Mouse (Mus musculus): ENCODE measurements around the gene Akap6.
A peak's percentile ranks its signal among the peaks of the same experiment; 100 is the strongest.

Akap6 gene

GRCm38 (mm10) chr12:52847830-52848518 lies 148.8 kb downstream of the Akap6 start:
- DNase-seq (ENCODE audit: low spot score in 2 of 2), result no peak

DNA sequence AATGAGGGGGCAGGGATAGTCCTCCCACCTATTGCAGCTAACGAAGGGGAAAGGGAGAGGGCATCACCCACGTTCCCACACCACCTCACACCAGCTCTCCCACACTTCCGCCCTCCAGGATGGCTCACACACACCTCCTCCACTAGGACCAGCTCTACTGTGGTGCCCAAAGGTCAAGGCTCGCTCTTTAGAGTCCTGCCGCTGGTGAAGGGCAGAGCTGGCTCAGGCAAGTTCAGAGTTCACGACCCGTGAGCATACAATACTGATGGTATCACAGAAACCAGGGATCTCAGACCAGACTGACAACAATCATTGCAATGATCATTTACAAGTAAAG lies 149.3 kb downstream of the Akap6 start:
- DNase-seq (ENCODE audit: low spot score in 2 of 2), result no peak

- DNase-seq (ENCODE audit: low spot score in 2 of 2), result no peak
Measured at GRCm38 (mm10) chr12:52849297-52849696, 150.1 kb downstream of the Akap6 start.

GRCm38 (mm10) chr12:52850332-52851036 lies 151.3 kb downstream of the Akap6 start:
- peak; percentile 27 to 32 for DNase-seq (ENCODE audit: low spot score in 2 of 2)

DNA sequence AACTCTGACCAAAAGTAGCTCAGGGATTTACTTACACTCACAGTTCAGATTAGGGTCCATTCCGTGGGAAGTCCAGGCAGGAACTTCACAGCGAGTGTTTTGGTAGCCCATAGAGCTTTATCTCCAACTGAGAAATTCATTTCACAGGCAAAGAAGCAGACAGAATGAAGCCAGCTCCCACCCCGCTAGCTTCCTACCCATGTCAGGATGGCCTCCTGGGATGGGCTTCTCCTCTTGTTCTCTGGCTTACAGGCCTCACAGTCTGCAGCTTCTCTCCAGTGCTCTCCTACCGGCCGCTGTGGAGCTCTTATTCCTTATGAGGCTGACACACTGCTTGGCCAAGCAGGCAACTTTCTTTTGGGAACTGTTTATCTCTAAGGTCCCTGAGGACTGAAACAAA lies 152.0 kb downstream of the Akap6 start:
- DNase-seq (ENCODE audit: low spot score in 2 of 2), result no peak

DNA sequence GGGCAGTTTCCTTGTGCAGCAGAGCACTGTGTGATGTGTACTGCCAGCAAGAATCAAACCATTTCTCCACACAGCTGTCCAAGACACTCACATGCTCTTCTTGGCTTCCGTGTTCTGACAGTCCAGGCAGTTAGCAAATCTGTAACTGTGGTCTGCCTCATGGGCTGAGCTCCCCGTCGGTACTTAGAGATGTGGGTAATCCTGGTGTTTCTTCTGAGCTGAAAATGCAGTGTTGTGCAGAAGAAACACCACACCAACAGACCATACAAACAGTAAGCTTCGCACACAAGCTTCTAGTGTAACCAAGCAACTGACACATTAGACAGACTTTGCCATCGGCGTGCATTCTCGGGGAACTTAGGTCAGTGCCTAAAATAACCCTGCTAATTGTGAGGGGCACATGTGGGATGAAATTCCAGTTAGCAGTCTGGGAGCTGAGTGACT lies 155.1 kb downstream of the Akap6 start:
- DNase-seq (ENCODE audit: low spot score in 2 of 2), result no peak

DNA sequence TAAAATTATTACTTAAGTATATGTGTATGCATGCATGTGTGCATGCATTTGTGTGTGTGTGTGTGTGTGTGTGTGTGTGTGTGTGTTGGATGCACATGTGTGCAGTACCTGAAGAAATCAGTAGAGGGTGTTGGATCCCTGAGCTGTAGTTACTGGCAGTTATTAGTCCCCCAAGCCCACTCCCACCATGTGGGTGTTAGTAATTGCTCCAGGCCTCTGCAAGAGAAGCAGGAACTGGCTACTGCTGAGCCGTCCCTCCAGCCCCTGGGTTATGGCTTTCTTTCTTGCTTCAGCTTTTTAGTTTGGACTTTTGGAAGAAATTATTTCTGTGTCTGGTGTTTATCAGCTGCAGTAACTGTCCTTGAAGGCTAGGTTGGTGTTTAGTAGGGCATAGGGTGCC lies 156.9 kb downstream of the Akap6 start:
- no peak for DNase-seq (ENCODE audit: low spot score in 2 of 2)

DNA sequence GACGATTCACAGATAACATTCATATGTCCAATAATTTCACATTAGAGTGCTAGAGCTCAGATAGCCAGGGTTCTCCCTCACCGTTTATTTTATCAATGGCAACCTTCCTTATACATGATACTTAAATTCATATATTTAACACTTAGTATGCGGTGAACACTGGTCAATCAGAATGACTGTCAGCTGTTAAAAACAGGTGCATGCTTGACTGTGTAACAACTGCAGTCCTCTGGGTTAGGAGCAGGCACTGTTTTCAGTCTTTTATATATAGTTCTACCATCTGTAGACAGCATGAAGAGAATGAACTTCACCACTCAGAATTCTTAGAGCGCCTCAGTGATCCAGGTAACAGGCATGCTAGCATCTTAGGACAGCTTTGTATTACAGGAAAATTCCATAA lies 158.1 kb downstream of the Akap6 start:
- no peak for DNase-seq (ENCODE audit: low spot score in 2 of 2)

GRCm38 (mm10) chr12:52861922-52862321 lies 162.7 kb downstream of the Akap6 start:
- DNase-seq (ENCODE audit: low spot score in 2 of 2), result no peak

DNA sequence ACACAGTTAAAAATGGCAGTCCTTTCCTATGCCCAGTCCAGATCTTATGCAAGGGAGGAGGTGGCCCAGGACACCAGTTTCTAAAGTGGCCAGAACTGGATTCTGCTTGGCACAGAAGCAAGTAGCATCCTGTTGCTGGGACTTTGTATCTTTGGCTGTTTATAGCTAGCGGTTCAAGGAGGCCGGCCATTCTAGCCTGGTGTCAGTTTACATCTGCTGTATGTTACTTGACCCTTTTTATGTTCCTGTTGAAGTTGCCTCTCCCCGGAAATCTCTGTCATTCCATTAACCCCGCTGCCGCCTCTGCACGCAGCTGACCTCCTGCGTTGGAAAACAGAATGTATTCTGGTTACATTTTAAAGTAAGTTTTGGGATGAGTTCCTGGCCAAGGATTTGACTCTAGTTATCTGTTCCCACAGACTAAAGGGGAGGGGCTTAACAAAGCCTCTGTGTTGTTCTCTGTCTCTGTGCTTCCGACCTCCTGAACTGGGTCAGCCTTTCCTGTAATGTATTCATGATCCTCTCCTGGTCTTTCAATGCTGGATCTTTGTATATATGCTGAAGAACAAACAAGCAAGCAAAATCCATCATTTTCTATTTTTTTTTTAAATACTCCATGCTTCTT lies 168.9 kb downstream of the Akap6 start:
- no peak for DNase-seq (ENCODE audit: low spot score in 2 of 2)

GRCm38 (mm10) chr12:52871604-52872003 lies 172.4 kb downstream of the Akap6 start:
- no peak for DNase-seq (ENCODE audit: low spot score in 2 of 2)

- DNase-seq (ENCODE audit: low spot score in 2 of 2), result no peak
Measured at GRCm38 (mm10) chr12:52874332-52874923, 175.2 kb downstream of the Akap6 start.

DNA sequence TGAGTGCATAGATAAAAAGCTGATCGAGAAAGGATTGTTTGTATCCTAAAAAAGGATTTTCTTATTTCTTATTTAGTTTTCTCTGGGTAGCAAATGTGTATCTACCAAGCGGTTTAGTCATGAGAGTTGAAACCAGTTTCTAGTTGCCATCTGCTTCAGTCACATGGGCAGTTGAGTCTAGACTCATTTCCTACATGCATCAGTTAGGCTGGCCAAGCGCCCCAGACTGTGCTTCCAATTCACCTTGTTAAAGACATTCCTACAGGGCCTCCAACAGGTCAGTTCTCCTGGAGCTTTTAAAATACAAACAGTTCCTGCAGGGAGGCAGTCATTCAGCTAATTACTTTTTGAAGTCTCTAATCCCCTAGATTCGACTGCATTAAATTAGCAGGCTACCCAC lies 176.9 kb downstream of the Akap6 start:
- DNase-seq (ENCODE audit: low spot score in 2 of 2), result no peak

DNA sequence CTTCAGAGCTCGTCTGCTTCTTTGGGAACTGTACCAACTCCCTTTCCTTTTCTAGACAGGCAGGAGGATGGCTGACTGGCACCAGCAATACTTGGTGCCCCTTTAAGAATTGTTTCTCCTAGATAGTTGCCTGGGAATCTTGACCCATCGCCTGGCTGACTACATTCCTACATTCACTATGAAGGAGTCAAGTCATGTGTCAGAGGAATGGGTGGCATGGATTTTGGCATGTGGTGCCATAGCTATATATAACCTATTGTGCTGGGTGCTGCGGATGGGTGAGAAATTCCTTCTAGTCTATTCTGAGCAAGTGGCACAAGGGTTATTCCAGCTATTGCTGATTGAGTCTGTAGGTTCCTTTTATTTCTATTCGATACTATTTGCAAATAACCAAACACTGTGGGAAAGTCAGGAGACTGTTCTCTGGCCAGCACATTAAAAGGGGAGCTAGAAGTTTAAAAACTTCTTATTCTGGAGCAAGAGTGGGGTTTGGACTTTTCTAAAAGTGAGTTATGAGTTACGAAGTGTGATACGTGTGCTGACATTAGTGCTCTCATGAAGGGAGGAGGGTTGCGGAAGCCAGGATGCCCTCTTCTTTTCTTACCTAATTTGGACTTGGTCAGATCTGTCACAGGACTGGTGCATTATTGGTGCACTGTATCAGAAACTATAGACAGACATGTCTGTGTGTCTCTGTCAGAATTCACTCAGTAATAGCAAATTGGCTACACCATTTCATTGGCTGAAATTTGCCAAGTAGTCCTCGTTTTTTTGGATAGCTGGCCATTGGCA lies 178.0 kb downstream of the Akap6 start:
- DNase-seq (ENCODE audit: low spot score in 2 of 2), result no peak

DNA sequence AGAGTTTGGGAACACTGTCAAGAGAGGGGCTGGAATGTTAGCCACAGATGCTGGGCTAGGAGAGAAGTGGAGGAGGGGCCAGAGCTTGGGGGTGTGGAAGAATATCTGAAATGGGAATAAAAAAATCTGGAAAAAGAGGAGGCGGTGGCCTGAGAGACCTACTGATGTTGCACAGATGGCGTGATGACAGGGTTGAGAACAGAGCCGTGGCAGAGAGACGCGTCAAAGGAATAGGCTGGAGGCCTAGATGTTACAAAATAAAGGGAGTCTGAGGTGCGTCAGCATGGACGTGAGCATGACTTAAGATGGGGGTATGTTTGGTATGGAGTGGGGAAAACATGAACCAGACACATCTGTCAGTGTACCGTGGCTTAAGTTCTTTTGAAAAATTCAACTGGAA lies 180.1 kb downstream of the Akap6 start:
- DNase-seq (ENCODE audit: low spot score in 2 of 2), result no peak

DNA sequence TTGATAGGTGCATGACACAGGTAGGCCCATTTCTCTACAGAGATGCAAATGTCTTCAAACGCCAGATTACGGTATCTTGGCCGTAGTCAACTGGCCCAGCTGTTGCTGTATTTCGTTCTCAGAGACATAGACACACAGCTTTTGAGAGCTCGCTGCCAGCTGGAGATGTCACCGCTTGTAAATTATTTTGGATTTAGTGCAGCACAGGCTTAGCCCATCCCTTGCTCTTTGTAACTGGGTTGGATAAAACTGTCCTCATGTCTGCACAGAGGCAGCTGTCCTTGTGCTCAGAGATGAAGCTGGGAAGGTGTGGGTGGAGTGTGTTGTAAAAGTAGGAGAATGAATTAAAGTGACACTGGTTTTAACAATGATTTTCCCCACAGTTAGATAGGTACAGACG lies 193.3 kb downstream of the Akap6 start:
- no peak for DNase-seq (ENCODE audit: low spot score in 2 of 2)

- no peak for DNase-seq (ENCODE audit: low spot score in 2 of 2)
Measured at GRCm38 (mm10) chr12:52893656-52894405, 194.6 kb downstream of the Akap6 start.

DNA sequence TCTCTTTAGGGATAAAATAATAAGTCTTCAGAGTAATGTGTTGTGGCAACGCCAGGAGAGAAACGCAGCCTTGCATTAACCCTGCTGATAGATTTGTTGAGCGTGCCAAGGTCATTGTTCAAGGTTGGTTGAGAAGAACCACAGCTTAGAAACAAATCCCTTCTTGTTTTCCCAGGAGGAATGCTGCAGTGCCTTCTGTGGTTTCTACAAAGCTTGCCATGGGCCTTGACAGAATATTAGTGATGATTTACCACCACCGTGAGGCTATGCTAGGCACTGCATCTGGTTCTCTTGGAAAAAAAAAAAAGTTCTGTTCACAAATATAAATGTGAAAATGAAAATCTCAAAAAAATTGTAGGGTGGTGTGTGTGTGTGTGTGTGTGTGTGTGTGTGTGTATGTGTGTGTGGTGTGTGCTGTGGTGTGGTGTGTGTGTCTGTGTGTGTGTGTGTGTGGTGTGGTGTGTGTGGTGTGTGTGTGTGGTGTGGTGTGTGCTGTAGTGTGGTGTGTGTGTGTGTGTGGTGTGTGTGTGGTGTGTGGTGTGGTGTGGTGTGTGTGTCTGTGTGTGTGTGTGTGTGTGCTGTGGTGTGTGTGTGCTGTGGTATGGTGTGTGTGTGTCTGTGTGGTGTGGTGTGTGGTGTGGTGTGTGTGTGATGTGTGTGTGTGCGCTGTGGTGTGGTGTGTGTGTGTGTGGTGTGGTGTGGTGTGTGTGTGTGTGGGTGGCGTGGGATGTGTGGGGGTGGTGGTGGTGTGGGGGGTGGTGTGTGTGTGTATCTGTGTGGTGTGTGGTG lies 196.7 kb downstream of the Akap6 start:
- no peak for DNase-seq (ENCODE audit: low spot score in 2 of 2)

- DNase-seq (ENCODE audit: low spot score in 2 of 2), result no peak
Measured at GRCm38 (mm10) chr12:52896785-52897184, 197.6 kb downstream of the Akap6 start.

GRCm38 (mm10) chr12:52898130-52898529 lies 198.9 kb downstream of the Akap6 start:
- no peak for DNase-seq (ENCODE audit: low spot score in 2 of 2)

Data from spleen, postnatal 36 days (tissue).